Mouse (Mus musculus) duodenum, adult 2 months (tissue): ENCODE data around the gene Gm17332. TPM values are rescaled to one million over a fixed set of nuclear protein-coding genes. Genes with fewer than 3 reads are reported as not detected.

Experiments
- polyA plus RNA-seq: library from polyadenylated mRNA; depleted of rRNA; stranded (reverse); fragments of >200 nt; gene quantifications from 2 replicates; pipeline ENCODE4 v1.2.3, GENCODE M21; 2012; ENCODE audit warnings: low replicate concordance; rRNA removed

Gm17332 gene
- not detected in 2 replicates for polyA plus RNA-seq

GRCm38 (mm10) chr11:31182362-31182761, at the start of gene Gm17332:
TSS of gene Gm17332 (minus strand) at chr11:31182462.

Other genes starting within 250 kb of the Gm17332 start
- 6.9 and 9.9 TPM in 2 replicates for gene Erlec1, start 228.1 kb downstream of the Gm17332 start, polyA plus RNA-seq
- 1.4 and 1.7 TPM in 2 replicates for gene Chac2, start 196.1 kb downstream of the Gm17332 start, polyA plus RNA-seq
- 1.3 and 2.2 TPM in 2 replicates for gene Stc2, start 187.6 kb upstream of the Gm17332 start, polyA plus RNA-seq